Mouse (Mus musculus) kidney, adult 2 months (tissue): ENCODE results near the gene Rnf20.

Experiments used
- CTCF ChIP-seq: fragments of 200-500 bp; conservative IDR thresholded peaks from 2 replicates; pipeline ENCODE4 v1.5.1; 2011; ENCODE audit warnings: low read depth, mild to moderate bottlenecking, control low read depth, low read length, moderate library complexity, mixed read lengths; ENCODE audit not compliant: insufficient read depth, insufficient read length
- POLR2A ChIP-seq: fragments of 200-500 bp; IDR thresholded peaks from one replicate; pipeline ENCODE4 v1.6.1; 2011; ENCODE audit warnings: low read depth, low read length, control low read depth

DNA sequence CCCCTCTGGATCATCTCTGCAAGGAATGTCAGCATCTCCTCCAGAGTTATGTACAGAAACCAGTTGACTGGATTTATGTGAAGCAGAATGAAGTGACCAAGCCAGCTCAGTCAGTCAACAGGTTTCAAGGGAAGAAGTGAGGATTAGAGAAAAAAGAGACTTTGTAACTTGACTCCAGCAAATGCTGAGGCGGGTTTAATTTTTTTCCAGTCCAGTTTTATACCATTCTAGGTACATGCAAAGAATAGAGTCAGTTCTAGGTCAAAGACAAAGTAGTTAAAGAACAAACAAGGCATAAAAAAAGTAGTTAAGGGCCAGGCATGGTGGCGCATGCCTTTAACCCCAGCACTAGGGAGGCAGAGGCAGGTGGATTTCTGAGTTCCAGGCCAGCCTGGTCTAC lies 28.6 kb upstream of the Rnf20 start:
- no peak for TF ChIP-seq CTCF
- no peak for TF ChIP-seq POLR2A
